Mouse (Mus musculus): ENCODE data around the gene Ankrd11.

DNA sequence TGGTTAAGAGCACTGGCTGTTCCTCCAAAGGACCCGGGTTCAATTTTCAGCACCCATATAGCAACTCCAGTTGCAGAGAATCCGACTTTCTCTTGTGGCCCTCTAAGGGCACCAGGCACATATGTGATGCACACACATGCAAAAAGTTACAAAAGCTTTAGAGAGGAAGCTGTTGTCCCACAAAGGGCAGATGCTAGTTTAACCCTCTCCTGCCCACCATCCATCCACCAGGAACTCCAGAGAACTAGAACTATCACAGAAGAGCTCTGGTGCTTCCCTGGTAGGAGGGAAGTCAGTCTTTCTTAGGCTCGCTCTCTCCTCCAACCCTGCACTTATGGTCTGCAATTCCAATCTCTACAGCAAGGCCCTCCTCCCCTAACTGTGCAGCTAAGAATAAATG, 49.0 kb downstream of the Ankrd11 start:
- TF ChIP-seq NANOG (IDR thresholded peaks at IDR 0.05; ENCODE audit: borderline replicate concordance, low read length) (no peak), CTCF (conservative IDR thresholded peaks at IDR 0.05; ENCODE audit: low read length) (no peak), POU5F1 (IDR thresholded peaks at IDR 0.05; ENCODE audit: borderline replicate concordance, low read length) (no peak)

Measured in E14TG2a.4 (cell line).